1 mouse cellular context compared by ENCODE assay signal in the genomic region with DNA sequence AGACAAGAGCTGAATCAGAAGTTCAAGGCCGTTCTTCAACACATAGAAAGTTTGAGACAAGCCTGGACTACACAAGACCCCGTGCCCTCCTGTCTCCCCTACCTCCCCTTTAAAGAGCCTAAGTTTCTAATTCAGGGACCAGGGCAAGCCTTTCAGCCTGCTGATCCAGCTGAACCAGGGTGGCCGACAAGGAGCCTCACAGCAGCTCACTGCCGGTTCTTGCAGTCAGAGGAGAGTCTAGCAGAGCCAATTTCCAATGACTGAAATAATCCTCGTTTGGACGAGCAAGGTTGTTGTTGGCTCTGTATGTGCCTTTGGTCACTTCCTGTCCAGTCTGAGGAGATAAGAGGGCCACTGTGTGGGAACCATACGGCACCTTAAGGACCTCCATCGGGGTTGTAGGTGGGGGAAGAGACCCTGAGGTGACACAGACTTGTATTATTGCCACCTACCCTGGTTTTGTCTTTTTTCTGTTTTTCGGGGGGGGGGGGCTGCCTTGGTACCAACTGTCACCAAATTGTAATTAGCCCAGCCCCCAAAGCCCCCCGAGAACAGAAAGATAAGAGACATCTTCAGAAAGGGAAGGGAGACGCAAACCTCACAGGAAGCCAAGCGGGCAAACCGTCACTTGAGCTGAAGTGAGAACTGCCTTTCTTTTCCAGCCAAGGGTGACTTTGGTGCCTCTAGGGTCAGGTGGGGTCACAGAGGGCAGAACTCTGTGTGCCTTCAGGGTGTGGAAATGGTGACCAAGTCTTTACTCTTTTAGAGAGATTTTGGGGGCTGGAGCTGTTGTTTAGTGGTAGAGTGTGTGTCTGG.
TF ChIP-seq lines count a peak whose summit lies in the region.

No protein-coding gene starts in this region.

TF ChIP-seq in MEL, 35 proteins besides CTCF, POLR2A, EP300 and RAD21 (continued from another document):
- TF ChIP-seq MXI1 (IDR thresholded peaks at IDR 0.05; ENCODE audit: low read depth, low read length): no peak; the same call in 1 of the 2 replicates
- TF ChIP-seq ZNF384 (IDR thresholded peaks at IDR 0.05; ENCODE audit: low read depth, low read length): peak; percentile 86
- TF ChIP-seq TBP (IDR thresholded peaks at IDR 0.05; ENCODE audit: low read depth, low read length): peak; percentile 80
- no peak for TF ChIP-seq USF2 (IDR thresholded peaks at IDR 0.05; ENCODE audit: borderline replicate concordance in 1 of 2, insufficient read depth in 1 of 2, low read depth in 1 of 2, low read length in 2 of 2)
- peak; percentile 83 for TF ChIP-seq GATA1 (IDR thresholded peaks at IDR 0.05; ENCODE audit: low read depth, low read length)
- no peak for TF ChIP-seq SMC3 (IDR thresholded peaks at IDR 0.05; ENCODE audit: low read depth, low read length)
- TF ChIP-seq MAFK (IDR thresholded peaks at IDR 0.05; ENCODE audit: borderline replicate concordance, low read depth, low read length): no peak; the same call in 1 of the 2 replicates
- no peak for TF ChIP-seq POLR2AphosphoS5 (IDR thresholded peaks at IDR 0.05; ENCODE audit: borderline replicate concordance, low read depth, low read length)
- peak; percentile 95 for TF ChIP-seq TCF12 (IDR thresholded peaks at IDR 0.05; ENCODE audit: low read depth, low read length)
- TF ChIP-seq ZKSCAN1 (IDR thresholded peaks at IDR 0.05; ENCODE audit: low read depth, low read length): no peak
- TF ChIP-seq NRF1 (IDR thresholded peaks at IDR 0.05; ENCODE audit: insufficient read depth, low read depth, low read length, poor library complexity, severe bottlenecking): no peak
- peak; percentile 97 for TF ChIP-seq SIN3A (IDR thresholded peaks at IDR 0.05; ENCODE audit: low read length)
- TF ChIP-seq RCOR1 (IDR thresholded peaks at IDR 0.05; ENCODE audit: low read depth, low read length): peak; percentile 6; the same call in 1 of the 2 replicates
- TF ChIP-seq ZMIZ1 (IDR thresholded peaks at IDR 0.05; ENCODE audit: low read depth, low read length): peak; percentile 46; the same call in 1 of the 2 replicates
- peak; percentile 88 for TF ChIP-seq ETS1 (IDR thresholded peaks at IDR 0.05; ENCODE audit: low read depth, low read length)
- TF ChIP-seq CHD2 (IDR thresholded peaks at IDR 0.05; ENCODE audit: low read length): no peak; the same call in none of the 2 replicates
- no peak for TF ChIP-seq GABPA (IDR thresholded peaks at IDR 0.05; ENCODE audit: low read depth, low read length)
- TF ChIP-seq MEF2A (IDR thresholded peaks at IDR 0.05; ENCODE audit: extremely low read depth, insufficient replicate concordance, low read depth, low read length, poor library complexity, severe bottlenecking): no peak
TF ChIP-seq in MEL: peak in this region for 17.
